Mouse (Mus musculus) stomach, postnatal 0 days (tissue): Measurements from ENCODE around the gene Myo5c. TPM values are rescaled to one million over a fixed set of nuclear protein-coding genes. Genes with fewer than 3 reads are reported as not detected.

Experiments
- ATAC-seq: fragments of 200-750 bp; cut with Nextera tagmentation; 2 replicates; pipeline ENCODE4 v1.8.0; 2017; ENCODE audit not compliant: low FRiP score, low TSS enrichment
- DNase-seq: peaks from one replicate; pipeline ENCODE4 v3.0.0-alpha.2; 2016; ENCODE audit warnings: low spot score
- H3K27ac ChIP-seq: fragments of 300-500 bp; sonication (generic); replicated peaks from 2 replicates; pipeline ENCODE4 v1.5.1; 2014; ENCODE audit warnings: mild to moderate bottlenecking, control low read depth
- H3K27me3 ChIP-seq: fragments of 300-500 bp; sonication (generic); 2 replicates; pipeline ENCODE4 v1.6.1; 2014; ENCODE audit warnings: low read length; ENCODE audit not compliant: control insufficient read depth, insufficient read depth
- H3K36me3 ChIP-seq: fragments of 300-500 bp; sonication (generic); 2 replicates; pipeline ENCODE4 v1.6.1; 2014; ENCODE audit warnings: low read length, mixed read lengths; ENCODE audit not compliant: control insufficient read depth, insufficient read depth
- H3K4me1 ChIP-seq: fragments of 300-500 bp; sonication (generic); replicated peaks from 2 replicates; pipeline ENCODE4 v1.6.1; 2014; ENCODE audit warnings: antibody characterized with exemption; ENCODE audit not compliant: control insufficient read depth, insufficient read depth
- H3K4me2 ChIP-seq: fragments of 300-500 bp; sonication (generic); replicated peaks from 2 replicates; pipeline ENCODE4 v1.6.1; 2014; ENCODE audit warnings: low read depth, mild to moderate bottlenecking, control low read depth, moderate library complexity
- H3K4me3 ChIP-seq: fragments of 300-500 bp; sonication (generic); 2 replicates; pipeline ENCODE4 v1.5.1; 2014; ENCODE audit warnings: low read depth, low read length, control low read depth
- H3K9ac ChIP-seq: fragments of 300-500 bp; sonication (generic); 2 replicates; pipeline ENCODE4 v1.6.1; 2014; ENCODE audit warnings: mild to moderate bottlenecking, low read length, control low read depth, mixed read lengths
- H3K9me3 ChIP-seq: fragments of 300-500 bp; sonication (generic); 2 replicates; pipeline ENCODE4 v1.6.1; 2016; ENCODE audit warnings: low read length; ENCODE audit not compliant: control insufficient read depth
- CTCF ChIP-seq: IDR thresholded peaks from 2 replicates; pipeline ENCODE4 v1.5.1; 2016; ENCODE audit warnings: antibody characterized with exemption, low read depth, mild to moderate bottlenecking, moderate library complexity
- EP300 ChIP-seq: optimal IDR thresholded peaks from 2 replicates; pipeline ENCODE3; 2016; ENCODE audit warnings: antibody characterized with exemption
- WGBS: fragments of 180-500 bp; shearing (Covaris S2); extraction: QIAGEN DNeasy Blood & Tissue Kit; methylation state at CpG from one replicate; pipeline ENCODE4 v1.1.7; 2014; 5-methylcytosine and 5-hydroxymethylcytosine counted together
- polyA plus RNA-seq: library from polyadenylated mRNA; unstranded; fragments of >200 nt; fragmentation: Nextera tagmentation; extraction: Ambion mirVana; gene quantifications from 2 replicates; pipeline ENCODE4 v1.2.1, GENCODE M21; 2015

Myo5c gene
- polyA plus RNA-seq, 1 experiment from 2014 or later: 11.4 TPM

DNA sequence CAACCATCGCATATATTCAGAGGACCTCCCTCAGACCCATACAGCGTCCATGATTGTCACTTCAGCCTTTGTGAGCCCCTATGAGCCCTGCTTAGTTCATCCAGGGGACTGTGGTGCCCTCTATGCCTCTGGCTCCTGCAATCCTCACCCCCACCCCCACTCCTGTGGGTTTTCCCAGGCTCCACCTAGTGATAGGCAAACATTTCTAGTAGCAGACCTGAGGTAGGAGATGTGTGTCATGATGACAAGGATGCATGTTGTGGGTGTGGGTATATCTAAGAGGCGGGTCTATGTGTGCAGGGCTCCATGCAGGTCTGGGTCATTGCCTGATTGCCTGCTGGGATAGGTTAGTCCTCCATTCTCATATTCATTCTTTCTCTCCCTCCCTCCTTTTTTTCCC, 6.4 kb downstream of the Myo5c start:
- no peaks in the 10 kb centered on the region for H3K27me3 ChIP-seq
- H3K4me2 ChIP-seq: no peak overlapping the region
- H3K9ac ChIP-seq: no peak overlapping the region
- TF ChIP-seq CTCF: peak; percentile 18; the same call in 1 of the 2 replicates
- TF ChIP-seq EP300: no peak
- no peaks in the 10 kb centered on the region for H3K4me1 ChIP-seq
- no peaks in the 10 kb centered on the region for H3K9me3 ChIP-seq
- peak; percentile 55 for ATAC-seq
- DNase-seq: peak; percentile 68
- WGBS: 87% methylated on average over 3 of the region's 3 CpGs
- H3K4me3 ChIP-seq: no peak overlapping the region
- H3K27ac ChIP-seq: 0 out of 2 replicates have a peak overlapping the region, but pooled peaks have one; percentile 2
- H3K36me3 ChIP-seq: no peaks in the 10 kb centered on the region

DNA sequence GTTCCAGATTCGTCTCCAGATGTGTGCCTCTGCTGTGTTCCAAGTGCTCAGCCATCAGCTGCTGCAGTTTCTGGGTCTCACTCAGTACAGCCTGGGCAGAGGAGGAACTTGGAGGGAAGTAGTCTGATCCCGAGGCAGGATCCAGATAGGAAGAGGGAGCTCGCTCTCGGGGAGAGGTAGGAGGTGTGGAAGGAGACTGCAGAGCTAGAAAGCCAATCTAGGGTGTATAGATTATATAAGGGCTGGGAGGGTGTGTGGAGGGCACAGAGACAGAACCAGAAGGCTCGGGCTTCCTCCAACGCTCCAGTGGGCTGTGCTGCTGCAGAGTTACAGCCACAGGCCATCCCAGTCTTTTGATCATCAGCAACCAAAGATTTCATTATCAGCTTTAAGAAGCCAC, 11.2 kb downstream of the Myo5c start:
- ATAC-seq: no peak
- H3K27ac ChIP-seq: no peak overlapping the region
- WGBS: 71% methylated on average over 6 of the region's 6 CpGs

DNA sequence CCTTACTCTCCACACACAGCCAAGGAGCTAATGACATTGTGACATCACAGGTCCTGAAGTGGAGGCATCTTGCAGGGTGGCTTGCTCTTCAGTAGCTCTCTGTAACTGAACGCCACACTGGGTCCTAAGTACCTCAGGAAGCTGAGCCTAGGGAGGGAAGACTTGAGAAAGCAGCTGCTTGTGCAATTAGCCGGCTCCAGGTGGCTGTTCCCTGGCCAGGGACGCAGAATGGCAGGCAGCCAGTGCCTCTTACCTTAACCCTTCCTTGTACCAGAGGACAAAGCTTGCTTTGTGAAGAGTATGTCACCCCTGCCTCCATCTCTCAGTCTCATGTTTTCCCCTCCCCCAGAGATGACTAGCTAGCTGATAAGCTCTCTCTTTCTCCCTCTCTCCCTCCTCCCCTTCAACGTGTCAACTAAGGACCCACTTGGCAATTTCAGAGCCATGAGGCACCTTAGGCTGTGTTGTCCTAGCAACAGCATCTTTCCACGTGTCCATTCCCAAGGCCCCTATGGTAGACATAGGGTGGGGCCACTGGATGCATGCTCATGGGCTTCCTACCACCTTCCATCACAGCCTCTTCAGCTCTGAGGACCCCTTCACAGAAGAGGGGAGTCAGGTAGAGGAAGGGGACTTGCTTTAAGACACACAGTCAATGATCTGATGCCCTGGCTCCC, 12.0 kb downstream of the Myo5c start:
- Histone ChIP-seq H3K9ac (no peak overlapping the region), H3K4me3 (no peak overlapping the region), H3K9me3 (no peaks in the 10 kb centered on the region), H3K27ac (no peak overlapping the region), H3K4me1 (no peaks in the 10 kb centered on the region), H3K4me2 (no peak overlapping the region), H3K27me3 (no peaks in the 10 kb centered on the region), H3K36me3 (0 out of 2 replicates have a peak, but pooled peaks cover 2% of the 10 kb centered on the region)
- peak; percentile 48 for ATAC-seq
- no peak for TF ChIP-seq CTCF
- TF ChIP-seq EP300: no peak
- WGBS: 16% methylated on average over 5 of the region's 5 CpGs
- peak; percentile 62 for DNase-seq

More for the DNA sequence above, 11.2 kb downstream of the Myo5c start:
- Histone ChIP-seq H3K4me1 (no peaks in the 10 kb centered on the region), H3K4me2 (no peak overlapping the region), H3K36me3 (0 out of 2 replicates have a peak, but pooled peaks cover 2% of the 10 kb centered on the region), H3K9me3 (no peaks in the 10 kb centered on the region), H3K27me3 (no peaks in the 10 kb centered on the region), H3K9ac (no peak overlapping the region), H3K4me3 (no peak overlapping the region)
- DNase-seq: no peak
- TF ChIP-seq EP300 (no peak), CTCF (no peak)

DNA sequence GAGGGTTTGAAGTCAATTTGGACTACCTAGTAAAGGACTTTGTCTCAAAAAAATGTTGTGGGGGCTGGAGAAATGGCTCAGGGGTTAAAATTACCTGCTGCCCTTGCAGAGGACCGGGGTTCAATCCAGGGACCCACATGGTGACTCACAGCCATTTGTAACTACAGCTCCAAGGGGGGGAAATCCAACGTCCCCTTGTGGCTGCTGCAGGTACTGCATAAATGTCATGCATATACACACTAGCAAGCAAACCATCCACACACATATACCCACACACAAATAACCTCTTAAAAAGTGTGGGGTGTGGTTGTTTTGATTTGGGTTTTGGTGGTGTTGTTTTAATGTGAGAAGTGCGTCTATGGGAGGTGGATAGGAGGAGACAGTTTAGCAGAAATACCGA, 12.7 kb downstream of the Myo5c start:
- H3K4me3 ChIP-seq: no peak overlapping the region
- 0 out of 2 replicates have a peak, but pooled peaks cover 2% of the 10 kb centered on the region for H3K36me3 ChIP-seq
- DNase-seq (no peak), ATAC-seq (no peak)
- H3K4me1 ChIP-seq: no peaks in the 10 kb centered on the region
- H3K27me3 ChIP-seq: no peaks in the 10 kb centered on the region
- TF ChIP-seq EP300 (no peak), CTCF (peak; percentile 55)
- 61% methylated on average over 4 of the region's 4 CpGs for WGBS
- H3K4me2 ChIP-seq: no peak overlapping the region
- no peak overlapping the region for H3K27ac ChIP-seq
- H3K9ac ChIP-seq: no peak overlapping the region
- H3K9me3 ChIP-seq: no peaks in the 10 kb centered on the region

DNA sequence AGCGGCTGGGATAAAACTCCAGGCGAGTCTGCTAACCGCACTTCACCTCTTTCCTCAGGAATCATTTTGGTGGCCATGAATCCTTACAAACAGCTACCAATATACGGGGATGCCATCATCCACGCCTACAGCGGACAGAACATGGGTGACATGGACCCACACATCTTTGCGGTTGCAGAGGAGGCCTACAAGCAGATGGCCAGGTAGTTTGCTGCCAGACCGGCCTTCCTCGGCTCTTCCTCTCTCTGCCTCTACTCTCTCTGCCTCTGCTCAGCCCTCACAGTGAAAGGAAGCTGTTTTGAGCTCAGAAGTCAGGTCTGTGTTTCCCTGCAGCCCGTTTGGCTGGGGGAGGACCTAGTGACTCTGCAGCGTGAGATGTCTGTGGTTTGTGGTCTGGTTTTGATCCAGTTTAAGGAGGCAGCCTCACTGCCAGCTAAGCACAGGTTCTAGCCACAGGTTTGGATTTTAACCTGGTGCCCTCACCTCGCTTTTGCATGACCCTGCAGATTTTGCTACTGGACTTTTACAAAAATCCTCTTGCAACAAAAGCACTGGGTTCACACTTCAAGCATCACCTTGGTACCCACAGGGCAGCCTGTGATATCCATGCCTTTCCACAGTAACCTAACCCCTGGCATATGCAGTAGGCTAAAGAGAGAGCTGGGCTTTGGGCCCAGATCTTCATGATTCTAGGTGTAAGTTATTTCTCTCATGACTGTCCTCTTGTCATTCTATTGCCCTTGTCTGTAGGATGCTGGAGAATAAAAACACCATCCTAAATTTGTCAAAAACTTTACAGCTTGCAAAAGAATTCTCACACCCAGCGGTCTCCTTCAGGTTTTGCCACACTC, 14.5 kb downstream of the Myo5c start:
- H3K4me1 ChIP-seq: no peaks in the 10 kb centered on the region
- H3K4me3 ChIP-seq: no peak overlapping the region
- no peak overlapping the region for H3K4me2 ChIP-seq
- no peak for ATAC-seq
- 90% methylated on average over 13 of the region's 13 CpGs for WGBS
- H3K36me3 ChIP-seq: 0 out of 2 replicates have a peak, but pooled peaks cover 2% of the 10 kb centered on the region
- DNase-seq: no peak
- no peak overlapping the region for H3K9ac ChIP-seq
- H3K27me3 ChIP-seq: no peaks in the 10 kb centered on the region
- no peak for TF ChIP-seq CTCF
- H3K9me3 ChIP-seq: no peaks in the 10 kb centered on the region
- H3K27ac ChIP-seq: no peak overlapping the region
